Mouse (Mus musculus): ENCODE measurements at regions not wholly inside any gene's neighbourhood (a gene's known extent, or its start where the extent isn't known, plus 50 kb on each side); places are given as distances from the start of the nearest gene placed in this dataset.

DNA sequence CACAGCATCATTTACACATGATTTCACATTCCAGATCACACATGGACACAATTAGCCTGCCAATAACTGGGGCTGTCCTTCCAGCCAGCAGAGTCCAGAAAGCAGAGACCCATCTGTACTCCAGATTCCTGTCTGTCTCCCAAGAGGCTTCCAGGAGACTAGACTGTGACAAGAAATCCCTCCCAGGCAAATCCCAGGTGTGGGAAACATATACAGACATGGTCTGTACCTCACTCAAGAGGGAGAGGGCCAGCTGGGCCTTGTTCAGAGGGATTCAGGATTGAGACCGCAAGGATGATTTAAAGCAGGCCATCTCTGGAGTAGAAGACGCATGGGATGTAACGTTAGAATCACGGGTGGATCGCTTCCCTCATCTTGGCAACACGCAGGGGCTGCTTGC, 182.7 kb upstream of the Prr30 start:
- Histone ChIP-seq H3K4me3 (no peak overlapping the region), H3K4me2 (ENCODE audit: low read depth) (no peak overlapping the region), H3K36me3 (ENCODE audit: control insufficient read depth, insufficient read depth) (no peaks in the 10 kb centered on the region), H3K27me3 (ENCODE audit: control insufficient read depth, insufficient read depth, insufficient read length) (peaks cover 7% of the 10 kb centered on the region), H3ac (ENCODE audit: control insufficient read depth, insufficient read length) (no peak overlapping the region), H3K79me2 (ENCODE audit: control insufficient read depth, insufficient read depth) (no peaks in the 10 kb centered on the region)
- TF ChIP-seq POLR2A (IDR thresholded peaks at IDR 0.05; ENCODE audit: insufficient read length, low read depth) (no peak), MYOG (IDR thresholded peaks at IDR 0.05; ENCODE audit: control insufficient read depth in 1 of 3, insufficient read depth in 1 of 3, insufficient read length in 2 of 3, low read depth in 2 of 3) (no peak), SRF (IDR thresholded peaks at IDR 0.05; ENCODE audit: control insufficient read depth, insufficient read length, low read depth) (no peak), USF1 (IDR thresholded peaks at IDR 0.05; ENCODE audit: low read depth) (no peak), REST (IDR thresholded peaks at IDR 0.05; ENCODE audit: insufficient read depth, insufficient read length) (no peak), TCF12 (IDR thresholded peaks at IDR 0.05; ENCODE audit: insufficient read depth, poor library complexity, severe bottlenecking) (no peak), MAX (IDR thresholded peaks at IDR 0.05; ENCODE audit: low read depth) (no peak)

DNA sequence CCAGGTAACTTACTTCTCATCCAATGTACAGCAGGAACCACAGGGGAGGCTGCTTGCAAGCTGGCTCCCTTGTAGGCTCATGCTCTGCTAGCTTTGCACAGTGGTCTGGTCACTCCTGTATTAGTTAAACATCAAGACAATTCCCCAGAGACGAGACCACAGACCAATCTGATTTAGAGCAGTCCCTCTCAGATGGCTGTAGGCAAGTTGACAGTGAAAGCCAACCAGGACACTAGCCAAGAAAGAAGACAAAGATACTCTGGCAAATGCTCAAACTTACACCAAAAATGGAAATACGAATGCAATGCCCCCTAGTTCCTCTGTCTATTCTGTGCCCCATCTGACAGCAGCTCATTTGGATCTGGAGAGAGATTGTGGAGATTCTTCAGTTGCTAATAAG, 181.8 kb upstream of the Prr30 start:
- H3K27me3 ChIP-seq (ENCODE audit: control insufficient read depth, insufficient read depth, insufficient read length): peaks cover 11% of the 10 kb centered on the region
- no peaks in the 10 kb centered on the region for H3K79me2 ChIP-seq (ENCODE audit: control insufficient read depth, insufficient read depth)
- H3ac ChIP-seq (ENCODE audit: control insufficient read depth, insufficient read length): no peak overlapping the region
- no peak overlapping the region for H3K4me2 ChIP-seq (ENCODE audit: low read depth)
- no peak overlapping the region for H3K4me3 ChIP-seq
- H3K36me3 ChIP-seq (ENCODE audit: control insufficient read depth, insufficient read depth): no peaks in the 10 kb centered on the region
- TF ChIP-seq POLR2AphosphoS2 (IDR thresholded peaks at IDR 0.05; ENCODE audit: insufficient read length, low read depth) (no peak), E2F4 (IDR thresholded peaks at IDR 0.05; ENCODE audit: insufficient read depth) (no peak), TCF3 (IDR thresholded peaks at IDR 0.05; ENCODE audit: insufficient read length, low read depth) (no peak)

DNA sequence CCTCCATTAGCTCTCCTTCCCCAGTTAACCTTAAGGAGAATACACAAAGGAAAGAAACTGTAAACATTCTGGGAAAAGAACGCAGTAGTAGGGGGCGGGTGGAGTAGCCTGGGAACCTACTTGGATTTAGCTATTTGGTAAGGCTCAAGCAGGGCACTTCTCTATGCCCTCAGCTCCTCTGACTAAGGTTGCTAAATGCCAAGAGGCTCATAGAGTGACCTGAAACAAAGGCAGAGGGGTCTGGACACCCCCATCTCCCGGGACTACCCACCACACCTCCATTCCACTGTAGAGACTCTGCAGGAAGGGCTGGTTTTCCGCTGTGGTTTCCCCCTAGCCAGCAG, 179.5 kb upstream of the Prr30 start:
- Histone ChIP-seq H3ac (ENCODE audit: control insufficient read depth, insufficient read length) (no peak overlapping the region), H3K4me2 (ENCODE audit: low read depth) (no peak overlapping the region), H3K4me3 (no peak overlapping the region), H3K79me2 (ENCODE audit: control insufficient read depth, insufficient read depth) (no peaks in the 10 kb centered on the region), H3K36me3 (ENCODE audit: control insufficient read depth, insufficient read depth) (no peaks in the 10 kb centered on the region), H3K27me3 (ENCODE audit: control insufficient read depth, insufficient read depth, insufficient read length) (peaks cover 11% of the 10 kb centered on the region)
- TF ChIP-seq REST (IDR thresholded peaks at IDR 0.05; ENCODE audit: insufficient read depth, insufficient read length) (no peak), CEBPB (IDR thresholded peaks at IDR 0.05; ENCODE audit: insufficient read depth, poor library complexity, severe bottlenecking) (no peak), TCF3 (IDR thresholded peaks at IDR 0.05; ENCODE audit: insufficient read length, low read depth) (no peak), POLR2A (IDR thresholded peaks at IDR 0.05; ENCODE audit: insufficient read length, low read depth) (no peak), SRF (IDR thresholded peaks at IDR 0.05; ENCODE audit: control insufficient read depth, insufficient read length, low read depth) (no peak), POLR2AphosphoS2 (IDR thresholded peaks at IDR 0.05; ENCODE audit: insufficient read length, low read depth) (no peak), MAX (IDR thresholded peaks at IDR 0.05; ENCODE audit: low read depth) (no peak), USF1 (IDR thresholded peaks at IDR 0.05; ENCODE audit: low read depth) (no peak), E2F4 (IDR thresholded peaks at IDR 0.05; ENCODE audit: insufficient read depth) (no peak)

DNA sequence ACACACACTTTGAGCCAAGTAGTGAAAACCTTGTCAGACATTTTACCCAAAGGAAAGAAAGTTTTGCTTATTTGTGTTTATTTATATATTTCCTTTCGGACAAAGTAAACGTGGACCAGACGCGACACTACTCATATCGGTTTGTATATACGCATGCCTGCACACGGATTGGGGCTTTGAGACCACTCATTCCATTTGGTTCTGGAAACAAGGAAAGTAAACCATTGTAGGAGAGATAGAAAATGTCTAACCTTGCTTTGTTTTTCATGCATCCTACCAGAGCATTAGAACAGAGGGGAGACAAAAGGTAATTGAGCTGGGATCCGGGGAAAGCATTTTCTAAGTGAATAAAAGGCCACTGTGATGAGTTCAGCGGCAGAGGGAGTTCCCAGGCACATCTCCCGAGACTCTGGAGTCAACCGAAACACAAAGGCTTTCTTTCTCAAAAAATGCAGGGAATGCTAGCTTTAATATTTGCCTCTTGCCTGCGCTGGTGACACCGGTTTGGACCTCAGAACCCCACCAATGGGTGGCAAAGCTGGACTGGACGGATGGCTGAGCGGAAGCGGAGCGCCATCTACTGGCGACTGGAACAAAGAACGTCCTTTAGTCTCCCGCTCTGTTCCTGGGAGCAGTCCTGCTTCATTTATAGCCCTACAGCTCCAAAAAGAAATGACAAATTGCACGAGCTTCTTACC, 179.0 kb upstream of the Prr30 start:
- H3ac ChIP-seq (ENCODE audit: control insufficient read depth, insufficient read length): no peak overlapping the region
- no peaks in the 10 kb centered on the region for H3K36me3 ChIP-seq (ENCODE audit: control insufficient read depth, insufficient read depth)
- H3K4me2 ChIP-seq (ENCODE audit: low read depth): peak overlapping the region; percentile 47
- H3K79me2 ChIP-seq (ENCODE audit: control insufficient read depth, insufficient read depth): no peaks in the 10 kb centered on the region
- no peak overlapping the region for H3K4me3 ChIP-seq
- H3K27me3 ChIP-seq (ENCODE audit: control insufficient read depth, insufficient read depth, insufficient read length): peaks cover 11% of the 10 kb centered on the region
- TF ChIP-seq E2F4 (IDR thresholded peaks at IDR 0.05; ENCODE audit: insufficient read depth) (no peak), USF1 (IDR thresholded peaks at IDR 0.05; ENCODE audit: low read depth) (no peak), CEBPB (IDR thresholded peaks at IDR 0.05; ENCODE audit: insufficient read depth, poor library complexity, severe bottlenecking) (no peak), POLR2A (IDR thresholded peaks at IDR 0.05; ENCODE audit: insufficient read length, low read depth) (no peak), POLR2AphosphoS2 (IDR thresholded peaks at IDR 0.05; ENCODE audit: insufficient read length, low read depth) (no peak), SRF (IDR thresholded peaks at IDR 0.05; ENCODE audit: control insufficient read depth, insufficient read length, low read depth) (no peak), REST (IDR thresholded peaks at IDR 0.05; ENCODE audit: insufficient read depth, insufficient read length) (no peak), TCF12 (IDR thresholded peaks at IDR 0.05; ENCODE audit: insufficient read depth, poor library complexity, severe bottlenecking) (no peak), MYOG (IDR thresholded peaks at IDR 0.05; ENCODE audit: control insufficient read depth in 1 of 3, insufficient read depth in 1 of 3, insufficient read length in 2 of 3, low read depth in 2 of 3) (no peak)

DNA sequence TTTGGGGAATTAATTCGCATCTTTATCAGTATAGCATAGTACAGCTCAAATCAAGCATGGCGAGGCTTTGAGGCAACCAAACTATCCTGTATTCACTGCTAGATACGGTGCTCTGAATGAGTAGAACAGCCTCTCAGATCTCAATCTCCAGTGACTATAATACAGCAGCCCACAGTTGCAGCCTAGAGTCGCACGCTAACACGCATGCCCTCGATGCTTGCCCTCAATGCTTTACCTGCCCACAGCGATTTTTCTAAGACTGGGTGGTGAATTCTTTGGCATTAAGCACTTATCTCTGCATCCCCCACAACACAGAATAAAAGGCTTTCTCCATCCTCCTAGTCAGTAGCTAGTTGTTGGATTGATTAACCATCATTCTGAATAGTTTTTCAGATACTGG, 178.4 kb upstream of the Prr30 start:
- H3ac ChIP-seq (ENCODE audit: control insufficient read depth, insufficient read length): no peak overlapping the region
- no peaks in the 10 kb centered on the region for H3K79me2 ChIP-seq (ENCODE audit: control insufficient read depth, insufficient read depth)
- H3K36me3 ChIP-seq (ENCODE audit: control insufficient read depth, insufficient read depth): no peaks in the 10 kb centered on the region
- H3K27me3 ChIP-seq (ENCODE audit: control insufficient read depth, insufficient read depth, insufficient read length): peaks cover 11% of the 10 kb centered on the region
- TF ChIP-seq POLR2AphosphoS2 (IDR thresholded peaks at IDR 0.05; ENCODE audit: insufficient read length, low read depth) (no peak), CEBPB (IDR thresholded peaks at IDR 0.05; ENCODE audit: insufficient read depth, poor library complexity, severe bottlenecking) (no peak), TCF3 (IDR thresholded peaks at IDR 0.05; ENCODE audit: insufficient read length, low read depth) (no peak), USF1 (IDR thresholded peaks at IDR 0.05; ENCODE audit: low read depth) (no peak), MAX (IDR thresholded peaks at IDR 0.05; ENCODE audit: low read depth) (no peak), MYOD1 (IDR thresholded peaks at IDR 0.05; ENCODE audit: control insufficient read depth in 1 of 3, insufficient read length in 2 of 3, low read depth in 2 of 3) (no peak), E2F4 (IDR thresholded peaks at IDR 0.05; ENCODE audit: insufficient read depth) (no peak), MYOG (IDR thresholded peaks at IDR 0.05; ENCODE audit: control insufficient read depth in 1 of 3, insufficient read depth in 1 of 3, insufficient read length in 2 of 3, low read depth in 2 of 3) (no peak), SRF (IDR thresholded peaks at IDR 0.05; ENCODE audit: control insufficient read depth, insufficient read length, low read depth) (no peak), TCF12 (IDR thresholded peaks at IDR 0.05; ENCODE audit: insufficient read depth, poor library complexity, severe bottlenecking) (no peak), REST (IDR thresholded peaks at IDR 0.05; ENCODE audit: insufficient read depth, insufficient read length) (no peak), POLR2A (IDR thresholded peaks at IDR 0.05; ENCODE audit: insufficient read length, low read depth) (no peak)
- no peak overlapping the region for H3K4me2 ChIP-seq (ENCODE audit: low read depth)
- no peak overlapping the region for H3K4me3 ChIP-seq
